Mouse (Mus musculus) kidney, embryonic 14.5 days (tissue): ENCODE data around the gene Asic3. TPM values are rescaled to one million over a fixed set of nuclear protein-coding genes. Genes with fewer than 3 reads are reported as not detected.

Source experiments
- ATAC-seq: fragments of 200-750 bp; cut with Nextera tagmentation; 2 replicates; pipeline ENCODE4 v1.8.0; 2017; ENCODE audit warnings: moderate number of reproducible peaks, mild to moderate bottlenecking, moderate TSS enrichment, moderate library complexity; ENCODE audit not compliant: low FRiP score, low TSS enrichment
- H3K27ac ChIP-seq: fragments of 300-500 bp; sonication (generic); 2 replicates; pipeline ENCODE4 v1.5.1; 2014; ENCODE audit warnings: low read depth, mild to moderate bottlenecking, low read length, moderate library complexity, mixed read lengths
- H3K27me3 ChIP-seq: fragments of 300-500 bp; sonication (generic); 2 replicates; pipeline ENCODE4 v1.6.1; 2014; ENCODE audit warnings: mild to moderate bottlenecking, low read length; ENCODE audit not compliant: control insufficient read depth, insufficient read depth
- H3K36me3 ChIP-seq: fragments of 300-500 bp; sonication (generic); 2 replicates; pipeline ENCODE4 v1.6.1; 2014; ENCODE audit warnings: low read length, mixed read lengths; ENCODE audit not compliant: control insufficient read depth, insufficient read depth
- H3K4me1 ChIP-seq: fragments of 300-500 bp; sonication (generic); 2 replicates; pipeline ENCODE4 v1.6.1; 2014; ENCODE audit warnings: low read length, mixed read lengths; ENCODE audit not compliant: control insufficient read depth, insufficient read depth
- H3K4me2 ChIP-seq: fragments of 300-500 bp; sonication (generic); replicated peaks from 2 replicates; pipeline ENCODE4 v1.6.1; 2014; ENCODE audit warnings: low read depth, mild to moderate bottlenecking, low read length
- H3K4me3 ChIP-seq: fragments of 300-500 bp; sonication (generic); 2 replicates; pipeline ENCODE4 v1.5.1; 2014; ENCODE audit warnings: mild to moderate bottlenecking, low read length
- H3K9ac ChIP-seq: fragments of 300-500 bp; sonication (generic); 2 replicates; pipeline ENCODE4 v1.6.1; 2014; ENCODE audit warnings: low read depth, mild to moderate bottlenecking, low read length, moderate library complexity
- H3K9me3 ChIP-seq: fragments of 300-500 bp; sonication (generic); 2 replicates; pipeline ENCODE4 v1.6.1; 2016; ENCODE audit warnings: low read length; ENCODE audit not compliant: control insufficient read depth
- WGBS: fragments of 180-500 bp; shearing (Covaris S2); extraction: QIAGEN DNeasy Blood & Tissue Kit; methylation state at CpG from one replicate; pipeline ENCODE4 v1.1.7; 2014; 5-methylcytosine and 5-hydroxymethylcytosine counted together
- polyA plus RNA-seq: library from polyadenylated mRNA; unstranded; fragments of >200 nt; fragmentation: Nextera tagmentation; extraction: Ambion mirVana; gene quantifications from 2 replicates; pipeline ENCODE4 v1.2.1, GENCODE M21; 2014

Asic3 gene
- polyA plus RNA-seq, 1 experiment from 2014 or later, result 0.60 TPM

DNA sequence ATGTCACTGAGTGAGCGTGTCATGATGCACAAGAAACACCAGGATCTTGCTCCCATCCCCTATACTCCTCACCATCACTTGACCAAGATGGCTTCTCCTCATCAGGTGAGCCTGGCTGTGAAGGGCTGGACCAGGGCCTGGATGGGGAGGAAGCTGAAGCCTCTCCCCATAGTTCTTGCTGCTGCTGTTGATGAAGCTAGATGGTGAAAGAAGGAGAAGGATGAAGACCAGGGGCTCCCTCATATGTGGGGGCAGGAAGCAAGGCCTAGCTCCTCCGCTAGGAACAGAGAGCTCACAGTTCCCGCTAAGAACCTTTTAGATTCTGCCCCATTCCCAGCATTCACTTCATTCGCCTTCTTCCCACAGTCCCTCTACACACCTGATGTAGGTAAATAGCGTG is 27.8 kb upstream of the Asic3 start:
- ATAC-seq, result no peak
- Histone ChIP-seq H3K9ac (no peak overlapping the region), H3K27ac (no peak overlapping the region), H3K4me3 (no peak overlapping the region), H3K4me1 (peaks cover 21% of the 10 kb centered on the region), H3K9me3 (no peaks in the 10 kb centered on the region), H3K36me3 (no peaks in the 10 kb centered on the region), H3K27me3 (peaks cover 16% of the 10 kb centered on the region), H3K4me2 (no peak overlapping the region)
- 87% methylated on average over 5 of the region's 5 CpGs for WGBS

DNA sequence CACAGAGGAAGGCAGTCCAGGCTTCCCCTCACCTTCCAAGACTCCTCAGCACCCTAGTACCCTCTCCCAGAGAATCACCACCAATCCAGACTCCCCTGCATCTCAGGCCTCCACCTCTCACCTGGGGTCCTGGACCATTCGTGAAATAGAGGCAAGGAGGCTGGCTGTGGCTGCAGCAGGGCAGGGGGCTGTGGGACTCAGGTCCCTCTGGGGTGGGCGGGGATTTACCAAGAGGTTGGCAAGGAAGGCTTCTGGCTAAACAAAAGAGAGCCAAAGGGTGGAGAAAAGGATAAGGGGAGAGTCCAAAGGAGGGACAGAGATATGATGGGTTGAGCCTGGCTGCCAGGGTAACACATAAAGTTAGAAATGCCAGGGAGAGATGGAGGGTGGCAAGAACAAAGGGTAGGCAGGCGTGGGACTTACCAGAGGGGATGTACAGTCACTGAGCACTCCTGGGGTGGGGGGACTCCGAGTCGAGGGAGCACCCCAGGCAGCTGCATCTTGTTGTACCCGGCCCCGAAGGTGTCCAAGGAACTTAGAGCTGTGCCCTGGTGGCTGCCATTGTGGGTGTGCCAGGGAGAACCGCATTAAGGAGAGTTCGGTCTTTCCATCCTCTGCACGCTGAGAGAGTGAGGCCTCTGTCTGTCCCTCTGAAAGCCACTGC is 27.2 kb upstream of the Asic3 start:
- Histone ChIP-seq H3K27me3 (peaks cover 16% of the 10 kb centered on the region), H3K4me3 (no peak overlapping the region), H3K9ac (no peak overlapping the region), H3K9me3 (no peaks in the 10 kb centered on the region), H3K36me3 (no peaks in the 10 kb centered on the region), H3K27ac (no peak overlapping the region), H3K4me1 (peaks cover 21% of the 10 kb centered on the region), H3K4me2 (no peak overlapping the region)
- WGBS, result 90% methylated on average over 10 of the region's 10 CpGs
- no peak for ATAC-seq

DNA sequence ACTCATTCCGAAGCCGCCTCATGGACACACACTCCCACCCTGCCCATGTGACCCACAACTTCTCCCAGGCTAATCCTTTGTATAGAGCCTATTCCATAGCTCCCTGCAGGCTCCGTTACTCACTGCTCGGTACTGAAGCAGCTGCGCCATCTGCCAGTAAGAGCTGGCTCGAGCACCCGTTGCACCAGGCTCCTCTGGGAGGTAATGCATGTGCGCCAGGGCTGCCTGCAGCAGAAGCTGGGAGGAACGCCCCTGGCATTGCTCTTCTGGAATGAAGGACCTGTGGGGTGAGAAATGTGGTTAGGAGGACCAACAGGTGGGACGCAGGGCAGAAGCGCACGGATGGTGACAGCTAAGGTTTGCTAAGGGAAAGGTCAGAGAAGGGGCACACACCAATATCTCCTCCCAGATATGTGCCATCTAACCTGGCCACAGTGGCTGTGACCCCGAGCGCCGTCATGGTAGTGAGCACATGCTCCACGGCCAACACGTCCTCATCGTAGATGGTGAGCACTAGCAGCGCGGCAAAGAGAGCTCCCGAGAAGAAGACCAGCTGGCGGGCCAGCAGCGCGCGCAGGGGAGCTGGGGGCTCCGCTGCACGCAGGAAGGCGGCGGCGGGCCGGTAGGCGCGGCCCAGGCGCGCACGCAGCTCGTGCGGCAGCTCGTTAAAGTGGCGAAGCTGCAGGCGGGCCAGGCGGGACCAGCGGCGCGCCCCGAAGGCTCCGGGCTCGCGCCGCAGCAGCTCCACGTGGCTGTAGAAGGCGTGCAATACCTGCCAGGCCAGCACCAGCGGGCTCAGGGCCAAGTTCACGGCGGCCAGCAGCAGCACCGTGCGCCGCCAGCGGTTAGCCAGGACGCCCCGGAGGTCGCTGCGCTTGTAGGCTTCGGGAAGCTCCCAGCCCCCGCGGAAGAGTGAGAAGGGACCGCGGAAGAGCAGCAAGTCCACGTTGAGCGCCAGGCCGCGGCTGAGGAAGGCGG is 25.6 kb upstream of the Asic3 start:
- ATAC-seq, result peak; percentile 22
- H3K4me2 ChIP-seq, result peak overlapping the region; percentile 94
- peak overlapping the region; percentile 65 for H3K9ac ChIP-seq
- H3K36me3 ChIP-seq, result no peaks in the 10 kb centered on the region
- peak overlapping the region; percentile 47; the same call in 1 of the 2 replicates for H3K27ac ChIP-seq
- peaks cover 16% of the 10 kb centered on the region for H3K27me3 ChIP-seq
- no peaks in the 10 kb centered on the region for H3K9me3 ChIP-seq
- H3K4me3 ChIP-seq, result peak overlapping the region; percentile 45
- 2% methylated on average over 73 of the region's 73 CpGs for WGBS
- peaks cover 21% of the 10 kb centered on the region for H3K4me1 ChIP-seq

DNA sequence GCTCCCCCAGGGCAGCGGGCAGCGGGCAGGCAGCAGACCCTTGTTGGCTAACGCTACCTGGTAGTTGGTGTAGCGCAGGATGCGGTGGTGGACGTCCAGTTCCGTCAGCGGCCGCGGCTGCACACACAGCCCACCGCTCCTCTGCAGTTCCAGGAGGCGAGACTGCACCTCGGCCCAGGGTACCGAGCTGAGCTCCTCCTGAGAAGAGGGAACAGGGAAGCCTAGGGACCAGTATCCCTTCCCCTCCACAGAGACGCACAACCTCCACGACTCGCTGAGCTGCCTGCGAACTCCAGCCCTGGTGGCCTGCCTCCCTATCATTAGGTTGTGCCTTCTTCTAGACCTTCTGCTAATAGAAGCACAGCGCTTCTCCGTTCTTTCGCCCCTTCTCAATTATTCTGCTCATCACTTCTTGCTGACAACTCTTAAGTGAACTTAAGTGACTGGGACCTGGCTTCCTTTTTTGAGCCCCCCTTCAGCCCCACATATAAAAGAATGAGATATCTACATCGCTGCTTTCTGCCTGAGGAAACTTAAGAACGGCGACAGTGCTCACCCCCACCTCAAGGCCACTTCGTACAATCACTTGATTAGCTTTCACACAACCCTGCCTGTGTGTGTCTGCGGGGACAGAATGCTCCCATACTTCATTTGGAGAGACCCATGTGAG is 24.8 kb upstream of the Asic3 start:
- no peak overlapping the region for H3K27ac ChIP-seq
- ATAC-seq, result no peak
- peak overlapping the region; percentile 65 for H3K9ac ChIP-seq
- H3K9me3 ChIP-seq, result no peaks in the 10 kb centered on the region
- peaks cover 17% of the 10 kb centered on the region for H3K4me1 ChIP-seq
- H3K36me3 ChIP-seq, result no peaks in the 10 kb centered on the region
- H3K4me2 ChIP-seq, result peak overlapping the region; percentile 94
- peak overlapping the region; percentile 45 for H3K4me3 ChIP-seq
- 21% methylated on average over 26 of the region's 26 CpGs for WGBS
- H3K27me3 ChIP-seq, result peaks cover 16% of the 10 kb centered on the region

DNA sequence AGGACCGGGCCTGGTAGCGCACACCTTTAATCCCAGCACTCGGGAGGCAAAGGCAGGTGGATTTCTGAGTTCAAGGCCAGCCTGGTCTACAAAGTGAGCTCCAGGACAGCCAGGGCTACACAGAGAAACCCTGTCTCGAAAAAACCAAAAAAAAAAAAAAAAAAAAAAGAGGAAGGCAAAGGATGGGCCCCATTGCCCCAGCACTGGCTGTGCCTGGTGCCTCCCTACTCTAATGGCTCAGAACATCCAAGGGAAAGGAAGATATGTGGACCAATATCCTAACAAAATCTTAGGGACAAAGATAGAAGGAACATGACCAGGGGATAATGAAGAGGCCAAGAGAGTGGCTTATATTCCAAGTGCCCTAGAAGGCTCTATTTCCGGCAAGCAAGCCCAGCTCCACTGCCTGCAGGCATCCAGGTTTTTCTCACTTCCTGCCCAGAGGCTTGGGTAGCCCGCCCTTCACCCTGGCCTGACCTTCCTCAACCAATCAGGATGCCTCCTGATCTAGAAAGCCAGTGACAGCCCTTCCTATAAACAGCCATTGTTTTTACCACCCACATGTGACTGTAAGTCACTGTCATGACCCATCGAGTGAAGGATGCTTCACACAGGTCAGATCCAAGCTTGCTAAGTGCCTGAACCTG is 24.1 kb upstream of the Asic3 start:
- Histone ChIP-seq H3K4me2 (no peak overlapping the region), H3K4me1 (peaks cover 17% of the 10 kb centered on the region), H3K36me3 (no peaks in the 10 kb centered on the region), H3K4me3 (no peak overlapping the region), H3K9ac (no peak overlapping the region), H3K27me3 (peaks cover 16% of the 10 kb centered on the region), H3K9me3 (no peaks in the 10 kb centered on the region), H3K27ac (no peak overlapping the region)
- ATAC-seq, result no peak
- 56% methylated on average over 6 of the region's 7 CpGs for WGBS

DNA sequence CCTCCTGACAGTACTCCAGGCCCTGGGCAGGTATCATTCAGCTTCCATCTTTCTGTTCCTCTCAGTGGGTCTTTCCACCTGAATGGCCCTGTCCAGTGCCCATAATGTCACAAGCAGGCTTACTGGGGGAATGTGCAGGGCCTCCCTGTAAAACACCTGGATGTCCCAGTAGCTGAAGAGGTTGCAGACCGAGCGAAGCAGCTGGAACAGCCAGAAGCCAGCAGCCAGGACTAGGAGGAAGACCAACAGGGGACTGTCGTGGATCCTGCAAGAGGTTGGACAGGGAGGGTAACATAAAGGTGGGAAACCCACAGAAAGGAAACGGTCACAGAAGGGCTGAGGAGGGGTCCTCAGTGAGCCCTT is 23.6 kb upstream of the Asic3 start:
- WGBS, result 68% methylated on average over 4 of the region's 4 CpGs
- Histone ChIP-seq H3K9ac (no peak overlapping the region), H3K4me3 (no peak overlapping the region), H3K36me3 (no peaks in the 10 kb centered on the region), H3K4me2 (no peak overlapping the region), H3K27ac (no peak overlapping the region), H3K9me3 (no peaks in the 10 kb centered on the region), H3K27me3 (peaks cover 16% of the 10 kb centered on the region), H3K4me1 (peaks cover 16% of the 10 kb centered on the region)
- ATAC-seq, result no peak

DNA sequence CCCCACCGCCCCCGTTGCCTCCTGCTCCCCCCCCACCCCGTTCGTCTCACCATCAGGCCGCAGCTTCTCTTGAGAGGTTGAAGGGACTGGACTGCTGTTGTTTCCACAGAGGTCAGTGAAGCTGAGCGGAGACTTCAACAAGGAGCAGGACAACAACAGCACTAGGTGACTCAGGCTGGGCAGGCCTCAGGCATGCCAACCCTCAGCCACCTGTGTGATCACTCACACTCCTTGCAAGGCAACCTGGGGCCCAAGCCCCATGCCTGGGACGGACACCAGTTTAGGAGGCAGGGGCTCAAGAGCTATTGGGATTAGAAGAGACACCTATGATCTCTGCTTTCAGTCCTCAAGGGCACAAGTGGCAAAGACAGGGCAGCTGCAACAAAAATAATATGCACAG is 21.3 kb upstream of the Asic3 start, which contains the start of gene Atg9b:
Gene Atg9b (minus strand): TSS at position 280 of the 400 bp plus-strand sequence.
- 83% methylated on average over 7 of the region's 7 CpGs for WGBS
- Histone ChIP-seq H3K27ac (no peak within 1 kb of the TSS), H3K9me3 (no peaks in the 10 kb centered on the region)

DNA sequence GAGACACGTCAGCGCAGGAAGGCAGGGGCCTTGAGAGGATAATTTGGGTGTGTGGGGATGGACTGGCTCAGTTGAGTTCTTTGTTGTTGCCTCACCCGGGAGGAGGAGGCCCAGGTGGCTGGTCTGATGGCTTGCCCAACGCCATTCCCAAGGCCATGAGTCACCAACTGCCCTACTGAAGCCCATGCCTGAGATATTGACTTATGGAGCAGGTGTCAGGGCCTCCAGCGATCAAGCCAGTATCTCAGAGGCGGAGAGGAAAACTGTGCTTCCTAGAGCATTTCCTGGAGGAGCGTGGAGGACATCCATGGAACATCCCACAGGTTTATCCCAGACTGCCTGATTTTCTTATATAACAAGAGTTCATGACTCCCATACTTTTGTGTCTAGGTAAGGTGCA is 20.5 kb upstream of the Asic3 start:
- Histone ChIP-seq H3K36me3 (no peaks in the 10 kb centered on the region), H3K27me3 (peaks cover 5% of the 10 kb centered on the region), H3K4me3 (no peak overlapping the region), H3K4me2 (no peak overlapping the region), H3K9me3 (no peaks in the 10 kb centered on the region), H3K27ac (no peak overlapping the region), H3K4me1 (peaks cover 13% of the 10 kb centered on the region), H3K9ac (no peak overlapping the region)
- no peak for ATAC-seq
- WGBS, result 68% methylated on average over 7 of the region's 7 CpGs

More for the DNA sequence above, 21.3 kb upstream of the Asic3 start, which contains the start of gene Atg9b:
- Histone ChIP-seq H3K4me2 (no peak within 1 kb of the TSS), H3K27me3 (peaks cover 14% of the 10 kb centered on the region), H3K36me3 (no peaks in the 10 kb centered on the region), H3K9ac (no peak within 1 kb of the TSS), H3K4me1 (peaks cover 21% of the 10 kb centered on the region), H3K4me3 (no peak within 1 kb of the TSS)
- ATAC-seq, result no peak
